Mouse (Mus musculus): ENCODE data around the gene Myo5c. TPM values are rescaled to one million over a fixed set of nuclear protein-coding genes. Genes with fewer than 3 reads are reported as not detected.

The Myo5c gene
- total RNA-seq (2021): 1 to 10 TPM; 4.4 to 8.4 TPM
- long read RNA-seq, experiment 1, partial matches to known transcripts: 1 of 4 reads
- long read RNA-seq, experiment 1, other reads (novel, unspliced or antisense): 3 of 4 reads
- long read RNA-seq, experiment 2, partial matches to known transcripts: 2 of 4 reads
- long read RNA-seq, experiment 2, other reads (novel, unspliced or antisense): 2 of 4 reads

GRCm38 (mm10) chr9:75231841-75232746 is at the start of gene Myo5c:
TSS of gene Myo5c (plus strand) at chr9:75232020.
- DNase-seq (ENCODE audit: low spot score in 2 of 2): no peak

- DNase-seq (ENCODE audit: low spot score in 2 of 2): no peak
Measured at GRCm38 (mm10) chr9:75187646-75188260, 44.1 kb upstream of the Myo5c start.

GRCm38 (mm10) chr9:75193858-75194257 is 38.0 kb upstream of the Myo5c start:
- DNase-seq (ENCODE audit: low spot score in 2 of 2): no peak

- DNase-seq (ENCODE audit: low spot score in 2 of 2): peak; percentile 36 to 48
Measured at GRCm38 (mm10) chr9:75196335-75196734, 35.5 kb upstream of the Myo5c start.

GRCm38 (mm10) chr9:75197297-75197696 is 34.5 kb upstream of the Myo5c start:
- DNase-seq (ENCODE audit: low spot score in 2 of 2): peak in 1 of 2 experiments; percentile 46

- no peak for DNase-seq (ENCODE audit: low spot score in 2 of 2)
Measured at GRCm38 (mm10) chr9:75201506-75201905, 30.3 kb upstream of the Myo5c start.

- no peak for DNase-seq (ENCODE audit: low spot score in 2 of 2)
Measured at GRCm38 (mm10) chr9:75202036-75202435, 29.8 kb upstream of the Myo5c start.

GRCm38 (mm10) chr9:75209246-75209645 is 22.6 kb upstream of the Myo5c start:
- DNase-seq (ENCODE audit: low spot score in 2 of 2): no peak

- DNase-seq (ENCODE audit: low spot score in 2 of 2): no peak
Measured at GRCm38 (mm10) chr9:75210269-75210668, 21.6 kb upstream of the Myo5c start.

- no peak for DNase-seq (ENCODE audit: low spot score in 2 of 2)
Measured at GRCm38 (mm10) chr9:75214743-75215413, 16.9 kb upstream of the Myo5c start.

- DNase-seq (ENCODE audit: low spot score in 2 of 2): peak; percentile 62
Measured at GRCm38 (mm10) chr9:75219942-75220341, 11.9 kb upstream of the Myo5c start.

- DNase-seq (ENCODE audit: low spot score in 2 of 2): no peak
Measured at GRCm38 (mm10) chr9:75221420-75222287, 10.2 kb upstream of the Myo5c start.

GRCm38 (mm10) chr9:75232860-75233259 is 1.0 kb downstream of the Myo5c start:
- no peak for DNase-seq (ENCODE audit: low spot score in 2 of 2)

GRCm38 (mm10) chr9:75234271-75234741 is 2.5 kb downstream of the Myo5c start:
- no peak for DNase-seq (ENCODE audit: low spot score in 2 of 2)

- peak in 1 of 2 experiments; percentile 55 for DNase-seq (ENCODE audit: low spot score in 2 of 2)
Measured at GRCm38 (mm10) chr9:75234983-75235627, 3.3 kb downstream of the Myo5c start.

GRCm38 (mm10) chr9:75235696-75236095 is 3.9 kb downstream of the Myo5c start:
- no peak for DNase-seq (ENCODE audit: low spot score in 2 of 2)

- no peak for DNase-seq (ENCODE audit: low spot score in 2 of 2)
Measured at GRCm38 (mm10) chr9:75236416-75237308, 4.8 kb downstream of the Myo5c start.

GRCm38 (mm10) chr9:75238179-75238578 is 6.4 kb downstream of the Myo5c start:
- no peak for DNase-seq (ENCODE audit: low spot score in 2 of 2)

GRCm38 (mm10) chr9:75243052-75243451 is 11.2 kb downstream of the Myo5c start:
- DNase-seq (ENCODE audit: low spot score in 2 of 2): peak; percentile 60 to 71
